Mouse (Mus musculus) embryo, embryonic 11 days (tissue): ENCODE data around the gene Inf2.

ENCODE experiments used
- DNase-seq: peaks from one replicate; pipeline ENCODE4 v3.0.0-alpha.2; 2015

The Inf2 gene

DNA sequence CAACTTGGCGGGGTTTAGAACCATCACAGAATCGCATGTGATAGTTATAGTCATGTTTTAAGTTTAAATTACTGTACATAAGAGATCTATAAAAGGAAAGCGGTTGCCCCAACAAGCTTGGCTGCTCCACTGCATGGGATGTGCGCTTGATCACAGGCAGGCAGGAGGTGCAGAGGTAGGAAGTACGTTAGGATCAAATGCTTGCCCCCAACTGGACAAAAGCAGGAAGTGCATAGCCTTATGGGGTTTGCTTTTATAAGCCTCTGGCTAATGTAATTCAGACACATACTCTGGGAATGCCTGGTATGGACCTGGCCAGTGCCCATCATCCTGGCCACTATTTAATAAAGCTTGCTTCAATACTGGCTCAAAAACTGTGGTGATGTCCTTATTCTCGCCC is 17.5 kb upstream of the Inf2 start:
- DNase-seq, result no peak

- DNase-seq, result no peak
Observed at GRCm38 (mm10) chr12:112575274-112575986, 13.2 kb upstream of the Inf2 start.

- DNase-seq, result no peak
Observed at GRCm38 (mm10) chr12:112576341-112576740, 12.2 kb upstream of the Inf2 start.

- DNase-seq, result peak; percentile 31
Observed at GRCm38 (mm10) chr12:112576749-112577148, 11.8 kb upstream of the Inf2 start.

DNA sequence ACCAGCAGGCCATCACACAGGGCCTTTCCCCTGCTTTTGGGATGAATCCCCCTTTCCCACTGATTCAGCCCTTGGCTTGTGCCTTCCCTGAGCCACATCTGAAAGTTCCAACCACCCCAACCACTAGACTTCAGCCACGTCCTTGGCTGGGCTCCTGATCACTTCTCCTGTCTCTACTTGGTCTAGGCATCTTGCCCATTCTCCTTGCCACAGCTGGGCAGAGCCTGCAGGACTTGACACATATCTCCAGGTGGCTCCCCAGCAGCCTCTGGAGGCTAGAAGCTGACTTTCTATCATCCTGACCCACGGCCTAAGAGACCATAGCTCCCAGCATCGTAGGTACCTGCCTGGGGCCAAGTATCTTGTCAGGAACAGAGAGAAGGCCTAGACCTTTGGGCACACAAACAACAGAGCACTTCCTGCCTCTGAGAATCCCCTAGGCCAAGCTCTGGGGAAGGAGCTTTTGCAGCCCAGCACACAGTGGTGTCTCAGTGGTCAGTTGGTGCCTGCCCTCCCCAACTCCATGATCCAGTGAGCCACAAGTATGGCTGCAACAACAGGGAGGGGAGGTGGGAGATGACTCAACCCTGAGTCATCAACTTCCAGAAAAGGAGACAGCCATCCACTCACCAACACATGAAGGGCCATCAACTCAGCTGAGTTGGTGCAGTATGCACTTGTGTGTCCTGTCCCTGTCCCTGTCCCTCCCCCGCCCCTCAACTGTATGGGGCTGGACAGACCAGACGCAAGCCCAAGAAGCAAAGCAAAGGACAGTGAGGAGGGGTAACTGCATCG is 10.1 kb upstream of the Inf2 start:
- no peak for DNase-seq

- DNase-seq, result no peak
Observed at GRCm38 (mm10) chr12:112579430-112579829, 9.2 kb upstream of the Inf2 start.

GRCm38 (mm10) chr12:112579926-112580325 is 8.7 kb upstream of the Inf2 start:
- DNase-seq, result no peak

- DNase-seq, result no peak
Observed at GRCm38 (mm10) chr12:112581113-112581512, 7.5 kb upstream of the Inf2 start.

GRCm38 (mm10) chr12:112584954-112585353 is 3.6 kb upstream of the Inf2 start:
- DNase-seq, result no peak

DNA sequence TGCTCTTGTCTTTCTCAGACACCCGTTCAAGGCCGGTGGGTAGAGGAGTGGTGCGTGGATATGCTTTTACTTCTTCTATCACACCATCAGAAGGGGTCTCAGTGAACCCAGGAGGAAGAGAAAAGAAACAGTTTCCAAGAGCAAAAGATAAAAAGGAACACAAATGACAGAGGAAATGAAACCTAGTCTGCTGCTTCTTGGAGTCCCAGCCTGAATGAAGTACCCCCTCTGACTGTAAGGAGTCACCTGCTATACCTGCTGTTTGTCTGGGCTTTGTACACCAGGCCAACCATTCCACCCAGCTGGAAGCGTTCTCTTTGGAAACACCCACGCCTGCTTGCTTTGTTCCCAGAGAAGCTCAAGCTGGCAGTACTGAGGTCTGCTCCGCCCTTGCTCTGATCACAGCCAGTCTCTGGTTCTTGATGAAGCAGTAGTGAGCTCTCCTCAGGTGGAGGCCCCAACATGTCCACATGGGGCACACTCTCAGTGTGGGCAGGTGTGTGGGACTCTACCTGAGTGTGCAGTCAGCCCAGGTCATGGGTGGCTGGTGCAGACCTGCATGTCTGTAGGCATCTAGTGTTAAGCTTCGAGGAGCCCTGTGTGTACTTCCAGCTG is 2.6 kb upstream of the Inf2 start:
- no peak for DNase-seq

- DNase-seq, result no peak
Observed at GRCm38 (mm10) chr12:112587125-112588124, 1.2 kb upstream of the Inf2 start.

- no peak for DNase-seq
Observed at GRCm38 (mm10) chr12:112589491-112590191, 1.1 kb downstream of the Inf2 start.

GRCm38 (mm10) chr12:112590566-112591239 is 2.1 kb downstream of the Inf2 start:
- no peak for DNase-seq

- no peak for DNase-seq
Observed at GRCm38 (mm10) chr12:112591240-112591639, 2.7 kb downstream of the Inf2 start.

DNA sequence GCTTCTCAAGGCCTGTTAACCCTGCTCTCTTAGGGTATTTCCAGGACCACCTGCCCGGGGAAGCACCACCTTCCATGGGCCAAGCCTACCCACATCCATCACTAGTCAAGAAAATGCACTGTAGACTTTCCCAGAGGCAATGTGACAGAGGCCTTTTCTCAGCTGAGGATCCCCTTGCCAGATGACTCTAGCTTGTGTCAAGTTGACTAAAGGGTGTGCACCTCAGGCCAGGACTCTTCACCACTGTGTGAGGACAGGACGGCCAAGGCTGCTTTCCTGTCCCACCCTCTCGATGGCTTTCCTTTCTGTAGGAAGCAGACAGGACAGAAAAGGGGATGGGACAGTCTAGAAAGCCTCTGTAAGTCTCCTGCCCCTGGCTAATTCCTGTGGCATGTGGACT is 3.1 kb downstream of the Inf2 start:
- no peak for DNase-seq

DNA sequence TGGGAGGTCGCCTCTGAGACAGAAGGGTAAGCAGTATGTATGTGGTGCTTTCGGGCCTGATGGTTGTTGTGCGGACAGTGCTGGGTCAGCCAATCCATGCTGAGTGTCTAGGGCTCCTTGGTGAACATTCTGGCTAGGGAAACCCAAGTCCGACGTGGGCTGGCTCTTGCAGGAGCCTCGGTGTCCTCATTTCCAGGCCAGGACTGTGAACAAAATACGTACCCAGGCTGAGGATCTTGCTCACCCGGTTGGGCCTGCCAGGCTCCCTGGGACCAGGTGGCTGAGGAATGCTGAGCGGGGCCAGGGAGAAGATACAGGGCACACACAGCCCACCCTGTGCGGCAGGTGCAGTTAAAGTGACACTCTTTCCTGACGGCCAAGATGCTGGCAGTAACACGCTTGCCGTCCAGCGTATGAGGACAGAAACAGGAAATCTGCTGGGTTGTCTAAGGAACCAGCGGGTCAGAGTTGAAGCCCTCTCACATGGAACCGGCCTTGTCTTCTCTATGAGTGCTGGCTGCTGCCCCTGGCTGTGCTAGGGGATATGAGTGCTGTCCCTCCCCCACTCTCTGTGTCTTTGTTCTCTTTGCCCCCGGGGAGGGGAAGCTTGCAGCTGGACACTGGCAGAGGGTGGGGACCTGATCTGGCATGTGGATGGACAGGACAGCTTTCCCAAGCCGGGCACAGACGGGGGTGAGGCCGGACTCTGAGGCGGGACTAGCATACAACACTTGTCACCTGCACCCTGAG is 4.6 kb downstream of the Inf2 start:
- DNase-seq, result peak; percentile 36

GRCm38 (mm10) chr12:112593951-112594915 is 5.6 kb downstream of the Inf2 start:
- DNase-seq, result no peak

DNA sequence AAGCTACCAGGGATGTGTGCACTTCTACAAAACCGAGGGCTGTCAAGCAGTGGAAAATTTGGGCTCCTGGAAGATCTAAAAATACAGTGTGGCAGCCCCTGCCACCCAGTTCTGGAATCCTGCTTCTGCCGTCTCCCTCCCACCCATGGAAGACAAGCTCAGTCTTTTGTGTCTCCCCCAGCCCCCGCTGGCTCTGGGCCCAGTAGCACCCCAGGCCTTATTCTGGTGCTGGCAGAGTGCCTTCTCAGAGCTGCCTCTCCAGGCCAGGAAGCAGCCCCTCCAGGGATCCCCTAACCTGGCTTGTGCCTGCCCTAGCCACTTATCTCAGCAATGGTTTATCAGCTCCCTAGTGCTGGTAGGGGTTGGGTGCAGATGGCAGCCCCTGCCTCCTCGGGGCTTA is 6.4 kb downstream of the Inf2 start:
- DNase-seq, result no peak

GRCm38 (mm10) chr12:112595626-112596025 is 7.0 kb downstream of the Inf2 start:
- DNase-seq, result no peak
